Mouse (Mus musculus): ENCODE results near the gene Nsun7. TPM values are rescaled to one million over a fixed set of nuclear protein-coding genes. Genes with fewer than 3 reads are reported as not detected.

The Nsun7 gene
- polyA plus RNA-seq, 1 experiment, result 1.8 TPM

DNA sequence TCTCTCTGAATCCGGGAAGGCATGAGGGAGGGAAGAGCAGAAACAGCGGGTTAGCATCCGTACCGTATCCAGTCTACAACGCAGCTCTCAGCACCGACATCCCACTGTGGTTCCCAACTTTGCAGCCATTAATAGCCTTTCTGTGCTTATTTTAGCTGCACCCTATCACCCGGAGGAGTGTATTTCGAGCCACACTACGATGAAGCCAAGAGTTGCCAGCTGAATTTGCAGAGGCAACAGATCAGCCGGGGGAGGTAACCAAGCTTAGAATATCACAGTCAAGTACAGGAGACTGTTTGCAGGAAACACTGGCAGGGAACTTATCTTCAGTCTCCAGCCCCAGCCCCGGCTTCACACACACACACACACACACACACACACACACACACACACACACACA lies 63.9 kb downstream of the Nsun7 start:
- H3K27ac ChIP-seq (ENCODE audit: insufficient read depth, low read length), result no peak overlapping the region
- TF ChIP-seq POLR2A (IDR thresholded peaks at IDR 0.05; ENCODE audit: low read depth, low read length), result no peak
- no peaks in the 10 kb centered on the region for H3K4me1 ChIP-seq (ENCODE audit: control insufficient read depth, insufficient read depth, low read length)
- no peak overlapping the region for H3K4me3 ChIP-seq (ENCODE audit: insufficient read depth, low read length)

DNA sequence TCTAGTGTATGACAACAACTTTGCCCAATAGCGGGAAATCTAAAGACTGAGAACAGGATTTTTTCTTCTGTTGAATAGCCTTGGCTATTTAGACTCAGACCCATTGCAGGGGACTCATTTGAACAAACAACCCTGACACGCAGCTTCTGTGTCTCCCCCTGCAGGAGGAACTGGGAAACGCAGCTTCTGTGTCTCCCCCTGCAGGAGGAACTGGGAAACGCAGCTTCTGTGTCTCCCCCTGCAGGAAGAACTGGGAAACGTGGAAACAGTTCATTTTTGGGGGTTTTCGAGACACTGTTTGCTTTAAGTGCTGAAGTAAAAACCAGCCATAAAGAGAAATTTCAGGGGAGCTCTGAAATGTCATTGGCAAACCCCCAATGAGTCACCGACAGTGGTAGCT lies 66.7 kb downstream of the Nsun7 start:
- Histone ChIP-seq H3K27ac (ENCODE audit: insufficient read depth, low read length) (no peak overlapping the region), H3K4me1 (ENCODE audit: control insufficient read depth, insufficient read depth, low read length) (no peaks in the 10 kb centered on the region), H3K4me3 (ENCODE audit: insufficient read depth, low read length) (no peak overlapping the region)
- TF ChIP-seq POLR2A (IDR thresholded peaks at IDR 0.05; ENCODE audit: low read depth, low read length) (no peak), CTCF (IDR thresholded peaks at IDR 0.05; ENCODE audit: borderline replicate concordance, insufficient read depth, low read length) (peak; percentile 49; the same call in 1 of the 2 replicates)

DNA sequence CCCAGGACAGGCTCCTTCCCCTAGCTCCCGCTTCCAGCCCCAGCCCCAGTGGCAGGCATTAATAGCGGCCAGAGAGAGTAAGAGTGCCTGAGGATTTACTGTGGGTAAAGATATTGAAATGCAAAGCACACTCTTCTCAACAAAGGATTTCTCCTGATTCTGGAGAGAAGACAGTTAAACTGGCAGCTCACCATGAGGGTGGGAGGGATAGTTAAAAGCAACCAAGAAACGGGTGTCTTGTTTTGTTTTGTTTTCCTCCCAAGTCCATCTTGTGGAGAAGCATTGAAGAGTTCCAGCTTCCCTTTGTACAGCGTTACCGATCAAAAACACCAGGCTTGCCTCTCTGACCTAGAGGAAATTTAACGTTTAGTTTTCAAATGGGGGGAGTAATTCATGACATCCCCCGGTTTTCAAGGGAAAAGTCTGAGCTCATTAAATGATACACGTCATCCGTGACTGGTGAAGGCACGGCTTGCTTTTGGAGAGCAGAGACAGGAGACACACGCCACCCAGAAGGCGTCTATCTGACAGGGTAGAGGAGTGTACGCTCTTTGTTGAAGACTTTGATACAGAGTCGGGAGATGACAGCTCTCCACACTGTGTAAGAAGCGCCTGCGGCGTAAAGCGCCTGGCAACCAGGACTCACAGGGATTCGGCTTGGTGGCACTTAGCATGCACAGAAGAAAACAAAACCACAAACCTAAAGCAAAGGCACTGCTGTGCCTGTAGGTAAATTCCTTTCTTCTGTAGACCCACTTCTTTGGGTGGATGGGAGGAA lies 68.4 kb downstream of the Nsun7 start:
- TF ChIP-seq POLR2A (IDR thresholded peaks at IDR 0.05; ENCODE audit: low read depth, low read length) (no peak), CTCF (IDR thresholded peaks at IDR 0.05; ENCODE audit: borderline replicate concordance, insufficient read depth, low read length) (no peak)
- H3K4me3 ChIP-seq (ENCODE audit: insufficient read depth, low read length), result no peak overlapping the region
- H3K4me1 ChIP-seq (ENCODE audit: control insufficient read depth, insufficient read depth, low read length), result no peaks in the 10 kb centered on the region
- no peak overlapping the region for H3K27ac ChIP-seq (ENCODE audit: insufficient read depth, low read length)

DNA sequence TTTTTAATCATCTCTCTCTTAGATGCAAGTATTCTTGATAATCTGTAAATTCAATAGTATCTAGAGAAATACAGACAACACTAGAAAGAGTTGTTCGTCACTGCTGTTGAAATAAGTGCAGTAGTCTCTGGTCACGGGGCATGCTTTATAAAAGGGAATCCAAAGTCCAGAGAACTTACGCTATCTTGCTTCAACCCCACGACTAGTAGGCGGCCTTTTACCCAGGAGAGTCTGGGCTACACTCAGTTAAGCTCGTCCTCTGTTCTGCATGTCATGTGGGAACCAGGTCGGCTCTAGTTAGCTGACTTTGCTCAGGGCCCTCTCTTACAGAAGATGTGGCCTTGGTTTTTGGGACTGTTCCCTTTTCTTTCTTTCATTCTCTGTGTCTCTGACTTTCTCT lies 69.1 kb downstream of the Nsun7 start:
- TF ChIP-seq POLR2A (IDR thresholded peaks at IDR 0.05; ENCODE audit: low read depth, low read length) (no peak), CTCF (IDR thresholded peaks at IDR 0.05; ENCODE audit: borderline replicate concordance, insufficient read depth, low read length) (no peak)
- Histone ChIP-seq H3K4me1 (ENCODE audit: control insufficient read depth, insufficient read depth, low read length) (no peaks in the 10 kb centered on the region), H3K4me3 (ENCODE audit: insufficient read depth, low read length) (no peak overlapping the region), H3K27ac (ENCODE audit: insufficient read depth, low read length) (no peak overlapping the region)

DNA sequence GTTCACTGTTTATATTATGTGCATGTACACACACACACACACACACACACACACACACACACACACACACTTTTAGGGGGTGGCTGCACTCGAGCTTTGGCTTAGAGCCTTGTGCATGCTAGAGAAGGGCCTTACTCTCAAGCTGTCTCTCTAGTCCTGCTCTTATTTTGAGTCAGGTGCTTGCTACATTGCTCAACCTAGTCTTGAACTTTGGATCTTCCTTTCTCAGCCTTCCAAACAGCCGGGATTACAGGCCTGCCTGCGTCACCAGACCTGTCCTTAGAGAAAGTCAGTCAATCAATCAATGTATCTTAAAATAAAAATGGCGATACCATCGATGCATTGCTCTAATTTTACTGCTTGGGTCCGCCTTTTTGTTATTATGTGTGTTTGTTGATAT lies 71.1 kb downstream of the Nsun7 start:
- no peak overlapping the region for H3K4me3 ChIP-seq (ENCODE audit: insufficient read depth, low read length)
- no peak for TF ChIP-seq CTCF (IDR thresholded peaks at IDR 0.05; ENCODE audit: borderline replicate concordance, insufficient read depth, low read length)
- TF ChIP-seq POLR2A (IDR thresholded peaks at IDR 0.05; ENCODE audit: low read depth, low read length), result no peak
- H3K4me1 ChIP-seq (ENCODE audit: control insufficient read depth, insufficient read depth, low read length), result no peaks in the 10 kb centered on the region
- no peak overlapping the region for H3K27ac ChIP-seq (ENCODE audit: insufficient read depth, low read length)

DNA sequence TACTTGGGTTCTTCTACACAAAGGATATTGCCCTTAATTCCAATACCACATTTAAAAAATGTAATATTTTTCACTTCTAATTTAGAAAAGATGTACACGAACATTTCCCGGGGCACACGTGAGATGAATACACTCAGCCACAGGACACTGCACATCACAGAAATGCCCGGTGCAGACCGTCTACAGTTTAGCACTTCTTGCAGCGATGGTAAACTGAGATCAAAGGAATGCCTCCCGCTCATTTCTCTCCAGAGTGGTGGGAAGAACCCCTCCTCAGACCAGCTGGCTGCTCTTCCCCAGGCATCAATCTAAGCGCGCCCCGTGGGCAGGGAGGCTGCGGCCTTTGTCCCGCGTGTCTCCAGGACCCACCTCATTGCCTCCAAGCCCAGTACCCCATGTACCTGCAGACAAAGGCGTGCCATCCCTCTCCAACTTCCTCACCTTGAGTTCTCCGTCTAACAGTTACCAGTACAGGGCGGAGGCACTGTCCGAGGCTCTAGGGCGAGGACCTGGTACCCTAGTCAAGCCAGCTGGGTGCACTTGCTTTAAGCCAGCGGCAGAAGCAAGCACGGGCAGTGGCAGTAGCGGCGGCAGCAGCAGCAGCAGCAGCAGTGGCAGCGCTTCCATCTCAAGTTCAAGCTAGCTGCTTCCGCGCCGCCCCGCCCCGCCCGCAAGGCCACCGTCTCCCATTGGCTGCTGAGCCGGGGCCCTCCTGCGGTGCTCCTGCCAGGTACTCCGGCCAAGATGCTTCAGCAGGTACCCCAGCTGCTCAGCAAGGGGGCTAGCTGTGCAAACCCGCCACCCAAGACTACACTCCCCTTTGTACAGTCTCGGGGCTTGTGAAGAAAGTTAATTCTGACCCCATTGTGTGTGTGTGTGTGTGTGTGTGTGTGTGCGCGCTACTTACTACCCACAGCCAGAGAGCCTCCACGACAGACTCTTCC lies 77.6 kb downstream of the Nsun7 start:
- H3K27ac ChIP-seq (ENCODE audit: insufficient read depth, low read length), result no peak overlapping the region
- H3K4me1 ChIP-seq (ENCODE audit: control insufficient read depth, insufficient read depth, low read length), result no peaks in the 10 kb centered on the region
- TF ChIP-seq POLR2A (IDR thresholded peaks at IDR 0.05; ENCODE audit: low read depth, low read length), result no peak
- no peak for TF ChIP-seq CTCF (IDR thresholded peaks at IDR 0.05; ENCODE audit: borderline replicate concordance, insufficient read depth, low read length)
- no peak overlapping the region for H3K4me3 ChIP-seq (ENCODE audit: insufficient read depth, low read length)

DNA sequence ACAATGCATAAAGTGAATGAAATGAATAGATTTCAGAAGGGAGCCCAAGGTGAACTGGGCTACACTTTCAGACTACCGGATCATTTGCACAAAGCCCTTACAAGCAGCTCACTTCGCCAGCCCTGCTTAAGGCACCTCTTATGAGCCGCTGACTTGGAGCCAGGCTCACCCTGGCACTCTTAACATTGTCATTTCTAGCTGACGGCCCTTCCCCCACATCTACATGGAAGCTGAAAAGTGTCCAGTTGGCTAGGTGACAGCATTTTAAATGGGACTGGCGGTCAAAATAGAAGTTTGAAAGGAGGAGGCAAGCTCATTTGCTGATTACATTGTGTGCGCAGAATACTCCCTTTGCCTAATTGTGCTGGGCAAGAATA lies 78.3 kb downstream of the Nsun7 start:
- no peak overlapping the region for H3K27ac ChIP-seq (ENCODE audit: insufficient read depth, low read length)
- TF ChIP-seq CTCF (IDR thresholded peaks at IDR 0.05; ENCODE audit: borderline replicate concordance, insufficient read depth, low read length) (no peak), POLR2A (IDR thresholded peaks at IDR 0.05; ENCODE audit: low read depth, low read length) (no peak)
- H3K4me1 ChIP-seq (ENCODE audit: control insufficient read depth, insufficient read depth, low read length), result no peaks in the 10 kb centered on the region
- H3K4me3 ChIP-seq (ENCODE audit: insufficient read depth, low read length), result no peak overlapping the region

DNA sequence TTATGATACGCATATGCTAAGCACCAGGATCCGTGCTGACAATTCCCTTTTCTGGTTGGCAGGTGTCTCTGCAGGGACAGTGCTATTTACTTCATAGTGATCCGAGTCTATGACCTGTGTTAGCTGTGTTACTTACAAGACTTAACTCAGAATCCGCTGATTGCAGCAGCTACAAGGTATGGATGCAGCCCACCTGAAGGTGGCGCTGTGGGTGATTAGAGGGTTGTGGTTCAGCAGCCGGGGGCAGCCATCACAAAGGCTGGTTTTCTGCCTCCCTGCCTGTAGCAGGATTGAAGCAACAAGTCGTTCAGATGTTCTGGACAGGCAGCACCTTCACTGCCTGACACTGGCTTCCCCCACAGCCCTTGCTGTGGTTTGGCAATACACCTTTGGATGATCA lies 78.9 kb downstream of the Nsun7 start:
- no peak for TF ChIP-seq POLR2A (IDR thresholded peaks at IDR 0.05; ENCODE audit: low read depth, low read length)
- no peak for TF ChIP-seq CTCF (IDR thresholded peaks at IDR 0.05; ENCODE audit: borderline replicate concordance, insufficient read depth, low read length)
- H3K4me1 ChIP-seq (ENCODE audit: control insufficient read depth, insufficient read depth, low read length), result no peaks in the 10 kb centered on the region
- H3K4me3 ChIP-seq (ENCODE audit: insufficient read depth, low read length), result no peak overlapping the region
- H3K27ac ChIP-seq (ENCODE audit: insufficient read depth, low read length), result no peak overlapping the region

DNA sequence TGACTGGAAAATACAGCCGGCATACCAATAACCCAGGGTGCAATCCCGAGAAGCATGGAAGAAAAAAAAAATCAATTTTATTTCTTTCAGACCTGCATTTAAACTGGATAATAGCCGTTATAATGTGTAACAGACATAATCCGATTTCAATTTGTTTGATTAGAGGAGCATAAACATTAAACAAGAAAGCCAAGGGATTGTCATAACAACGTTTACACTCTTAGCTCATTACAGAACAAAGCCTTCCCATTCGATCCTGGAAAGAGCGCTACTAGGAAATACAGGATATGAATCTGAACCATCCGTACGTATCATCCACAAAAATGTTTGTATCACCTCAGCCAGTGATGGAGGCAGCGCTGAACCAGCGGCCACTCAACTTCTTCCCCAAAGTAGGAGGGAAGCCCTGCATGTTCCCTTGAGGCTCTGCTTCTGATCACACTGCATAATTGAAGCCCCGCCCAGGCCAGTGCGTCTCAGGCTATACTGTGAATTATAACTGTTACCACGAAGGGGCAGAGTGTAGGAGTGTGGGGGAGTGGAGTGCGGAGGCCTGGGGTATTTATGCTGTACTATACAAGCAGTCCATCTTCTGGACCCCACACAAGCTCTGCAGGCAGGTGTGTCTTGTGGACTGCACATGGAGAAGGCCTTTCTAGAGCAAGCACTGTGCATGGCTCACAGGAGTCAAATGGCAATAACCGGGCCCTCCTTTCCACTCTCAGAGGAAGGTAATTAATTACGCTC lies 80.8 kb downstream of the Nsun7 start:
- TF ChIP-seq POLR2A (IDR thresholded peaks at IDR 0.05; ENCODE audit: low read depth, low read length) (no peak), CTCF (IDR thresholded peaks at IDR 0.05; ENCODE audit: borderline replicate concordance, insufficient read depth, low read length) (no peak)
- no peak overlapping the region for H3K4me3 ChIP-seq (ENCODE audit: insufficient read depth, low read length)
- H3K4me1 ChIP-seq (ENCODE audit: control insufficient read depth, insufficient read depth, low read length), result peaks cover 4% of the 10 kb centered on the region
- no peak overlapping the region for H3K27ac ChIP-seq (ENCODE audit: insufficient read depth, low read length)
